Mouse (Mus musculus) adrenal gland, postnatal 14 days (tissue): ENCODE measurements around the gene Rprd2. TPM values are rescaled to one million over a fixed set of nuclear protein-coding genes. Genes with fewer than 3 reads are reported as not detected.
"Not testable (repeated sequence)": the region's sequence is repeated elsewhere in the genome, so short reads cannot be mapped to it uniquely, and the experiment has no call there.

Source experiments
- DNase-seq: peaks from one replicate; pipeline ENCODE4 v3.0.0; 2021; ENCODE audit warnings: mixed read lengths
- total RNA-seq: library from RNA; stranded (reverse); gene quantifications from 2 replicates; pipeline ENCODE4 v1.2.3, GENCODE M21; 2021

Rprd2 gene
- total RNA-seq, 1 experiment from 2014 or later: 47.4 TPM

DNA sequence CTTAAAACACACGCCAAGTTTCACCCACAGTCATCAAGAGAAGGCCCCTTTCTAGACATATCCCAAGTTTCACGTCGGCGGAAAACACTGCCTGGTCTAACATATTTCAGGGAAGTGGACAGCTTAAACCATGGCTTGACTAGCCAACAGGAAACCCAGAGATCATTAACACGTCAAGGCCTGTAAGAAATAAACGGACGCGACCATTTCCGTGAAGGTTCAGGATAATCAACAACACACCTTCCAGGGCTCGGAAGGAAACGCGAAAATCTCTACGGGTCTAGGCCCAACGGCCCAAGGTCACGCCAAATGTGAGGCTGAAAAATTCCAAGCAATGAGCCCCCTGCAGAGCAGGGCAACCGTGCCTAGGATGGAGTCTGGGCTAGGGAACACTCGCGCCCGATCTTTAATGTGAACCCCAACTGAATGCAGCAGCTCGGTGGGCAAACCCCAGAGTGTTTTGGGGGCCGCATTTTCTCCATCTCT, 594 bp downstream of the Rprd2 start:
- peak; percentile 70 for DNase-seq

DNA sequence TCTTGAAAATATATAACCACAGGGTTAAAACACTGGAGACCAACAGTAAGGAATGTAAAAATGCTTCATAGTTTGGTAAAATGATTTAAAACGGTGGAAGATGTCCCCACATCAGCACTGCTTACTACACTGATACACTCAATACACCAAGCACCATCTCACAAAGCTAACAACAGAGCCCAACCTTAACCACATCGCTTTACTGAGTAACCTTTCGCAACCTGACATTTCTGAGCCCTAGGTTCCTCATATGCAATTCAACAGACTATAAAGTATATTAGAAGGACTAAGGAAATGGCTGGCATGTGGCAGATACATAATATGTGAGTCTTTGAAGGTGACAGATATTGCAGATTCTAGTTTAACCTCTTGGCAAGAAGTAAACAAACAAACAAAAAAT, 2.0 kb downstream of the Rprd2 start:
- no peak for DNase-seq

DNA sequence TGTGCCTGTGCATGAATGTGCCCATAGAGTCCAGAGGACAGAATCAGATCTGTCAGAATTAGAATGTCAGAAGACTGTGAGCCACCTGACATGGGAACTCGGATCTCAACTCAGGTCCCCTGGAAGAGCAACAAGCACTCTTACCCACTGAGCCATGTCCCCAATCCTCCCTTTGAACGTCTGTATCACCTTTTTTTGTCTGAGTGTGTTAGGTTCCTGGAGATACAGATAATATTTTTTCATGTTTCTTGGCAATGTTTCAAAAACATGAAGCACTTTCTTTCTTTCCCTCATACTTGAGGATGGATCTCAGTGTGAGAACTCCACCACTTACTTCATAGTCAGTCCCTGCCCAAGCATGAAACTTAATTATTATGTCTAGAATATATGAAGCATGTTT, 10.3 kb downstream of the Rprd2 start:
- DNase-seq: no peak

DNA sequence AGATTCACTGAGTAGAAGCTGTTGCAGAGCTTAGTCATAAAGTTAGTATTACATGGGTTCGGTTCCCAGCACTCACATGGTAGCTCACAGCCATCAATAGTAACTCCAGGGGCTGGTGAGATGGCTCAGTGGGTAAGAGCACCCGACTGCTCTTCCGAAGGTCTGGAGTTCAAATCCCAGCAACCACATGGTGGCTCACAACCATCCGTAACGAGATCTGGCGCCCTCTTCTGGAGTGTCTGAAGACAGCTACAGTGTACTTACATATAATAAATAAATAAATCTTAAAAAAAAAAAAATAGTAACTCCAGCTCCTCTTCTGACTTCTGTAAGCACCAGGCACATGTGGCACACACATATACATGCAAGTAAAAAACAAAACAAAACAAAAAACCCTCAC, 11.0 kb downstream of the Rprd2 start:
- not testable (repeated sequence) for DNase-seq

DNA sequence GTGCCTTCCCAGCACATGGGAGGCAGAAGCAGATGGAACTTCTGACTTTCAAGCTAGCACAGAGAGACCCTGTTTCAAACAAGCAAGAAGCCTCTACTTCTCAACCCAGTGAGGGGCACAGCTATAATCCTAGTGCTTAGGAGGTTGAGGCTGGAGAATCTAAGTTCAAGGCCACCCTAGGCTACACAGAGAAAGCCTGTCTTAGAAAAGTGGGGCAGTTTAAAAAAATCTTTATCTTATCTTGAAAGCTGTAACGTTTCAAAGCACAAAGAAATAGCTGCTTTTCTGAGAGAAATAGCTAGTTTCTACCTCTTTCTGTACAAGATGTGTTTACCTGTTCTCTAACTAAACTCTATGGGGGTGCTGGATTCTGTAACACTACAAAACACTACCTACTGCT, 12.0 kb downstream of the Rprd2 start:
- DNase-seq: no peak

DNA sequence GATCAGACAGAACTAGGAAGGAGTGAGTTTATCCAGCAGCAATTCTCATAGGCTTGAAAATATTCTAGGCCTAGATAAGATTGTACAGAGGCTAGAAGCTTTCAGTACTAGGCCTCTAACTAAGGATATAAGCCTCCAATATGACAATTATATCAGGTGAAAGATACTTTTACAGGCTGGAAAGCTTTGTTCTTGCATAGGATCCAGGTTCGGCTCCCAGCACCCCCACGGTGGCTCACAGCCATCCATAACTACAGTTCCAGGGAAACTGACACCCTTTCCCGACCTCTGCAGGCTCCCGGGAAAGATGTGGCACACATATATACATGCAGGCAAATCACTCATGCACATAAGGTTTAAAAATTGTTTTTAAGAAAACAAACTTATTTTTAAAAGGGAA, 14.8 kb downstream of the Rprd2 start:
- DNase-seq: no peak

DNA sequence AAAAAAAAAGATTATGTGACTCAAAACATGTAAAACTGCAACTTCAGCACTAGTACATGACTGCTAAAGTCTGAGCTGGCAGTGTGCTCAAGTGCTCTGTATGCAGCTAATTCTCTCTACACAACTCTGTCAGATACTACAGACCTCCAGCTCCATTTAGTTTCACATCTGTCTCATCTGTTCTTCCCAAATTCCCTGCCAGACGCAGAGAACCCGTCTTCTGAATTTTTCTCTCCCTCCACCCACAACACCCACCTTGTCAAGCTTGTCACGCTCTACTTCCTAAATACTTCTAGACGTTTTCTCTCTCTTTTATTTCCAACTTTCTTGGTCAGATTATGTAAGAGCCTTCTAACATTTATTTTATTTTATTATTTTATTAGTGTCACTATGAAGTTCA, 19.9 kb downstream of the Rprd2 start:
- DNase-seq: no peak

DNA sequence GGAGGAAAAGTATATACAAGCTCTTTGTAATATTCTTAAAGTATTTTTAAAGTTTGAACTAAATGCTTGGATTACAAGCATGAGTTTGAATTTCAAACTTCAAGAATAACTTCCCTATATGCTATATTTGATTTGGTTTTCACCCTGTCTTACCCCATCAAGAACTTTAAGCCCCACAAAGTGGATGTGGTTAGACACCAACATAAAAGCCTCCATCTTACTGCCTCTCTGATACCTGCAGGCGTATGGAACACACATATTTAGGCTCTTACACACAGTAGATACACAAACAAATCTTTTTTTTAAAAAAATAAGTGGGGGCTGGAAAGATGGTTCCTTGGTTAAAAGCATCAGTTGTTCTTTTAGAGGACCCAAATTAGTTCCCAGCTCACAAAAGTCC, 24.4 kb downstream of the Rprd2 start:
- no peak for DNase-seq

DNA sequence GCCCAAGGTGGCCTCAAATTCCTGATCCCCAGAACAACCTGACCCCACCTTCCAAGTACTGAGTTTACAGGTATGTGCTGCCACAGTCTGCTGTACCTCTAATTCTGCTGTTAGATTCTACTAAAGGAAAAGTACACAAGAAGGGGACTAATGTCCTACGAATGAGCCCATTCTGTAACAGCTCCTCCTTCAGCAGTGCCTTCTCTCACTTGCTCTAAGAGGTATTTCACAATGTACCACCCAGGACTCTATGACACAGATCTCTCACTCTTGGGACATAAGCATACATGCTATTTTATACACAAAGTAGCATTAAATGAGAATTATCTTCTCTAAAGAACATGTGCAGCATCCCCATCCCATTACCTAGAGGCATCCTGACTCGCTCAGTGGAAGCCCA, 25.0 kb downstream of the Rprd2 start:
- DNase-seq: no peak

DNA sequence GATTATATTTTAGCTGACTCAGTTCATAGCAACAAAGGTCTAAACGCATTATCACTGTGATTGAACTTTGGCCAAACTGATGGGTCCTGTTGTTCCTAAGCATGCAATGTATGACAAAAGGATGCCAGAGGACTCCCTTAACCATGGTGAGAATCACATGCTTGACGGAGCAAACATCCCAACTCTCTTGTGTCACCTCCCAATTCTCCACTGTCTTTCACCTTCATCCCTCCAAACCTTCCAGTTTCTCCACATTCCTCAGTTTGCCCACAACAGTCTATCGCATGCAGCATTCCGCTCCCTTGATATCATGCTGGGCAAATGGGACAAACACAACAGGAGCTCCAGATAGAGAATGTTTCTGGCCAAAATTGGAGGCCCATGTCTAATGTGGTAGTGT, 33.2 kb downstream of the Rprd2 start:
- DNase-seq: no peak

DNA sequence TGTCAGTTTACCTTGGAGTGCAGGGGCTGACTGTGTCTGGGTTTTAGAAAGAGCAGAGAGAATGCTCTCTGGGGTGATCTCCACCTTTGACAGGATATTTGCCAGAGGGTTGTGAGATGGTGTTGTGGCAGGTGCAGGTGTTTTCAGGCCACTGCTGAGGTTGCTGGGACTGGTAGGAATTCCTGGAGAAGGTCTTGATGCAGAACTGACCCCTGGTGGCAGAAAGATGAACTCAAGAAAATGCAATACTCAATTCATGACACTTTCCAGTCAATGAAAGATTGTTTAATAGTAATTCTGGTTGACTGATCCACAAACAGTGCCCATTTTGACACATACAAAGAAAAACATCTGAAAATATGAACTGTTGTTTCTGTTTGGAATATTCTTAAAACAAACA, 46.7 kb downstream of the Rprd2 start:
- peak; percentile 44 for DNase-seq

DNA sequence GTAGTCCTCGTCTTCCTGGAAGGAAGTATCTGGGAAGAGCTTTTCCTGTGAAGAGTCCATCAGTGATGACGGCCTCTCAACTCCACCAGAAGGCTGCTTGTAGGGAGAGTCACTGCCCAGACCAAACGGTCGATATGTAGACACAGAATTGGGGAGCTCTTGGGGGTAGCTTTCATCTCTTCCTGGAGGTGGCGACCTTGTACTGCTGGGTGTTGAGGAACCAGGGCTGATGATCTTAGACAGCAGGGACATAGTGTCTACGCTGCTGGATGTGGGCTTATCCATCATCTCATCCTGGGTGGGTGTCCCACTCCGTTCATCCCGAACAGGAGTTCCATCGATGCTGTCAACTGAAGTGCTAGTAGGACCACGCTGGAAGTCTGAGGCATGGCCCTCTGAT, 53.1 kb downstream of the Rprd2 start:
- no peak for DNase-seq

DNA sequence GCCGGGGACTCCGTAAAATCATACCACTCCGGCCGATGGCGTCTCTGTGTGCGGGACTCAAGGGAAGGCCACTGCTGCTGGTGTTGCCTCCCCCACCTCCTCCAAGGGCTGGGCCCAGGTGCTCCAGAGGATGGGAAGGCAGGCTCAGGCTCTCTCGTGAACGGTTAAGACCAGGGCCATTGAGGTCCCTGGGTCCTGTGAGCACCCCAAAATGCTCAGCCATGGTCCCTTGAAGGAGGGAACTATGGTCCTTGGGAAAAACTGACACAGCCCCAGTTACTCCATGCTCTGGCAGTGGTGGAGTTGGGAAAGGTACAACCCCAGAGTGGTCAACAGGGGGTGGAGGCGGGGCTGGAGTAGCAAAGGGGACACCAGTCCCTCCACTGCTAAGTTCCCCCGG, 54.9 kb downstream of the Rprd2 start:
- DNase-seq: no peak

DNA sequence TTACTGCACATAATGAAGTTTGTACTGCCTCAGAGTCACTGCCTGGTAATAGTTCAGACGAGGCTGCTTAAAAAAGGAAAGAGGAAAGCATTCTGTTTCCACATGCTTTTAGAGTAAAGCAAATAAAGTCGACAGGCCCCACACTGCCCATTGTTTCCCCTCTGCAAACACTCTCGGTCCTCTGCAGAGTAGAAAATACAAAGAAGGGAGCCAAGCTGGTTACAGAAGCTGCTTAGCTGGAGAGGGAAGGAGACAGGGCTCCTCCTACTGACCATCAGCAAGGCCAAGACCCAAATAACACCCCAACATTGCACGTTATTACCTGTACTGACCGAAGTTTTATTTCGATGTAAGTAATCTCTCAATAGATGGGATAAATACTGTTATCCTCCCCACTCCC, 55.7 kb downstream of the Rprd2 start:
- no peak for DNase-seq

DNA sequence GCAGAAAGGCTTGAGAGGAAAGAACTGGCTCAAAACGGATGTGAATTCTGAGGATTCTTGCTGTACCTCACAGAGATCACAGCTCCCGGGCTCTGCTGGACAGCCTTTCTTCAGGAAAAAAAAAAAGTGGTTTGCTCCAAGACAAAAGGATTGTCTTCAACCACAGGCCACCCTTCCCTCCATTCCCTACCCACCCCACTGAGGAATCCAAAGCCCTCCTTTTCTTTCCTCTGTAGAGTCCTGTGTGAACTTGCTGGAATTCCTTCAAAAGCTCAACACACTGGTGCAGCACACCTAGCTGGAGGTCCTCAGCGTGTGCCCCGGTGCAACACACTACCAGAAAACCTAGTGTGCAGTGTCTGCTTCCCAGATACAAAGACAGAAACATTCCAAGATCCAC, 56.9 kb downstream of the Rprd2 start:
- DNase-seq: no peak

DNA sequence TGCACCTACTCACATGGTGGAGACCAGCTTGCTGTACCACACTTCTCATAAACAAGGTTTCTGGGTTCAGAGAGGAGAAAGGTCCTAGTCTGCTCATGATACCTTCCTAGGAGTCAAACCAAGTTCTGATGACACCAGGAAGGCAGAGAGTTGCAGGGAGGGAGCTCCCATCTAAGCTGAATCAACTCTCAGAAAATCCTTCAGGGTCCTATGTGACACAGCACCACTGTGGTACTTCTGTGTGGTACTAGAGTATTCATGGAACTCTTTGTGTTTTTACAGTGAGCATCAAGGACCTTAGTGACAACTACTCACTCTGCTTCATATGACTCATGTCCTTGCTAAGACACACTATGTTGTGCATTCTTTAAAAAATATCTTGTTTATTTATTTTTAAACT, 58.0 kb downstream of the Rprd2 start:
- no peak for DNase-seq

DNA sequence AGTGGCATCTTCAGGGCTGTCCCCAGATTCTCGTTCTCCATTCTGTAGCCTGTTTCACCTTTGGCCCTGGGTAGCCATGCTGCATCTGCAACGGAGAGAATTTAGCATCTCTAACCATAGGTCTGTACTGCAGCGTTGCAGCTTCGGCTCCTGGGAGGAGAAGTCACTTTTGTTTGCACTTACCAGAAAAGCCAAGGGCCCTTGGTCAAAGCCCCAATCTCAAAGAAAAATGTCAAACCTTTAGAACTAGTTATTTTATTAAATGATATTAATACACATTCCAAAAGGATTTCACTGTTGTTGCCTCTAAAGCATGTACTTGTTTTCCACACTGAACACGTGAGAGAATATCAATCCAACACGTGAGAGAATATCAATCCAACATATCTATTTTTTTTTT, 58.6 kb downstream of the Rprd2 start, which contains the start of gene Tars2:
Tars2 (minus strand) TSS at position 101 of the 400 bp plus-strand sequence.
- no peak for DNase-seq

DNA sequence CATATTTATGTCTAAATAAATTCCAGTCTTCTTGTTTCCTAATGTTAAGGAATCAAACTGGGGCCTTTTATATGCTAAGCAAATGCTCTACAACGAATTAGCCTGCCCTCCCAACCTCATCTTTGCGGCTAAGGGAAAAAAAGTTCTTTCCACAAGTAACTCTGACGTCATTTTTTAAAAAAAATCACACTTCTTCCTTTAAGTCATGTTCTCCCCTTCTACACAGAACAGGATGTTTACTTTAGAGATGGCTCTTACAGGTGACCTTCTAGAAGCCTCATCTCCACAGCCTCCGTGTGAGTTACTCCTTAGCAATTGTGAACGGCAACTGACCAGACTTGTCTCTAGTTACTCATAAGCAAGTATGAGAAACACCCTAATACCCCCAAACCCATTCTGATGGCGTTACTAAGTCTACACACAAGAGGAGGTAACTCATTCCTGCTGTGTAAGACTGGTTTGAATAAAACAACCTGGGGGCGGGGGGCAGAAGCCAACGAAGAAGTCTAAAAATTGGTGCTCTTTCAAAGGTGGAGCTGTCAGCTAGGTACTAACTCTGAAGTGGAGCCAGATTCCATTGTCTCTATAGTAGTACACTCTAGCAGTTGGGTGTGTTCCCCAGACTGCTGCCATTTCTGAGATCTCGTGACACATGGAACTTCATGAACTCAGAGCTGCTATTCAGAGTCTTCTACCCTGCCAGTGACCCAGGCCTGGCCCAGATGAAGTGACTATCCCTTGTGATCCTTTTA, 60.0 kb downstream of the Rprd2 start:
- no peak for DNase-seq

DNA sequence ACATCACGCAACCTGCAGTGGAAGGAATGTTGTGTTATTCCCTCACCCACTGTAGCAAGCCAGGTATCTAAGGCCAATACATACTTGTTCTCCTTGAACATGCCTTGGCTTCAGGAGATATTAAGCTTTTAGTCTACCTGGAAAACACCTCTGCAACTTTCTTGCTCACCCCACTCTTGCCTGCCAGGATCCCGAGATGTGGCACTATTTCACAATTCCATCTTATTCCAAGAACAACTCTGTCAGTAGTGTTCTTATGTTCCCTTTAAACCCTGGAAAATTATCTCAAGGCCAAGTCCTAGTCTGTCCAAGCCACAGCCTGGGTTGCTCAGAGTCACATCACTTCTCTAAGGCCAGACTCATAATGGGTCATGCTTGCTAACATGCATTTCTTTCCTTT, 61.9 kb downstream of the Rprd2 start:
- no peak for DNase-seq

DNA sequence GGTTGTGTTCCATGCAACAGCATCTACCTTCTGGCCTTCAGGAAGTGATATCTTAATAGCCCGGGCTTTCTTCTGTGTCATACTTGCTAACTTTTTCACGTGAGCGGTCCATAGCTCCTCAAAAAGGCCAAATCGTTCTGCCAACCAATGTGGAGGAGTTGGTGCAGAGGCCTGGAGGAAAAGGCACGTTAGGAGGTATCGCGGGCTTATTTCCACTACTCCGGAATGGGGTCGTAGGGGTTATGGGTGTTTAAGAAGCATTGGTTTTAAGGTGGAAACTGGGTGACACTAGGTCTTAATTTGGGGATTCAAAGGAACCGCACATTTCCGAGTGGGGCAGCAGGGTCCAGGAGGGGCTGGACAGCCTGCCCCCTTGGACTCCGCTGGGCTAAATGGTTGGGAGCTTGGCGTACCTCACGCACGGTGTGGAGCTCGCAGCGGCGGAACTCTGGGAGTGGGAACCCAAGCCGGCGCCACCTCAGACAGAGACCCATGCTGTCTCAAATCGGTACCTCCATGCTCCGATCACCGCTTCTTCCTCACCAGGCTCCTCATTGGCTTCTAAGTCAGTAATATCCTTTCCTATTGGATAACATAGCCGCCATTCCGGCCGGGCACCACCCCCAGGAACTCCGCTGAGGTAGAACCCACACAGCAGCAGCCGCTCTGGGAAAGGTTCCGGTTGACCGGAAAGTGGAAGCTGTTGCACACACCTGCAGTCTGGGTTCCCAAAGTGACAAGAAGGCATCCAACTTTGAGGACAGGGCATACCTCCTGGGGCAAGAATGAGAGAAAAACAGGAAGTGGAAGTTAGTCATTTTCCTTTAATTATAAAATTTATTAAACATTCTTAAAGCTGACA, 64.1 kb downstream of the Rprd2 start:
- peak; percentile 95 for DNase-seq

DNA sequence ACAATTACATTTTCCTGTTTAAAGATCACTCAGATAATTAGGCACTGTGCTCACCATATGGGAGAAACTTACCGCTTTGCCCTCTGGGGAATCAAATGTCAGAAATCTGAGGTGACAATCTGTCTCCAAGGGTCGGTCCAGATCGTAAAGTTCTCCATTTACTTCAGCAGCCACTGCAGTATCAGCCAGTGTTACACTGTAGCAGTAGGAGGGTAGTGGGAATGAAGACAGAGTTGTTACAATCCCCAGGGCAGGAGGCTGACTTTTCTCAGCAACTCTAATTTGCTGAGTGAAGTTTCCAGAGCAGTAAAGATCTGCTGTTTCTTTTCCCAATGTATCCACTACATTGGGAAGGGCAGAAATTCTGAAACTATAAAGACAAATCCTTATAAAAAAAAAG, 65.7 kb downstream of the Rprd2 start:
- DNase-seq: no peak

DNA sequence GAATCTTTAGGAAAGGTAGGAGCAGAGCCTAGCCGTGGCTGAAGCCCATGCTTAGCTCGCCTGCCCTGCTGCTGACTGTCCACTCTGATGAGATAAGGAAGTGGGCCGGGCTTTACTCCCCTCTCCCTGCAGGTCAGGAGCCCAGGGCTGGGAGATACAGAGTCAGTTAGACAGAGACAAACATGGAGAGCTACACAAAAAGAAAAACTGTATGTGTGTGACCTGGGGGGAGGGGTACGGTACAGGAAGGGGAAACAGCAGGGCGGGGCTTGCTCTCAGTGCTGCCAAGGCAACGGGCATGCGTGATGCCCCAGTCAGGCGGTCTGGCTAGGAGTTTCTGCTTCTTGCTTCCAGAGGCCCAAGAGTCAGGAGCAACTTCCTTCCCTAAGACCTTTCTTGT, 78.3 kb downstream of the Rprd2 start:
- peak; percentile 74 for DNase-seq

DNA sequence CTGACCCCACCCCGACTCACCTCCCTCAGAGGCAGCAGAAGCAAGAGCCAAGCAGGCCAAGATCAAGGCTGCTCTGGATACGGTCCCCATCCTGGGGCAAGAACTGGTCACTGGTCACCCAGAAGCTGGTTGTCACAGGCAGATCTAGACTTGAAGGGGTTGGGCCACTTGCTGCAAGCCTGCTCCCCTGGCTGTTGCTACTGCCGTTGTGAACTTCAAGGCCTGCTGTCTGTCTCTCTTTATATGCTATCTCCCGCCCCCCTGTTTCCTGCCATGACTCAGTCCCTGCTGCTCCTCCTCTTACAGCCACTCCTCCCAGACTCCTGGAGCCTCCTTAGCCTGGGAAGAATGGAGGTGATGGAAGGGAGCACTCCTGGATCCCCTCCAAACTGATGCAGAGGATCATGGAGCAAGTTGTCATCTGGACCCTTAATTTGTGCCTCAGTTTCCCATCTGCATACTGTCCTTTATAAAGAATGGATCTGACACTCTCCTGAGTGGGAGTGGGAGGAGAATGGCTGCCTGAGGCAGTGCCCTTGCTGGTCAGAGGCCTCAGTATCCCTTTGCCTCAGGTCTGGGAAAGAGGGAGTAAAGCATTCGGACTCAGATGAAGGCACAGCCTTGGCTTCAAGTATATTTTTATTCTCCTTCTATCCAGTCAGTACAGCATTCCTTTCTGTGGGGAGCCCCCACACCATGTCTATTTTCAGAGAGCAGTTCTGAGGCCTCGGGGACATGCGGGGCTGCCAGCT, 79.1 kb downstream of the Rprd2 start, which contains the start of gene Ecm1:
Ecm1 (minus strand) TSS at position 217 of the 752 bp plus-strand sequence.
- DNase-seq: peak; percentile 87
